Mouse (Mus musculus): ENCODE data around the gene Hs3st5.

DNA sequence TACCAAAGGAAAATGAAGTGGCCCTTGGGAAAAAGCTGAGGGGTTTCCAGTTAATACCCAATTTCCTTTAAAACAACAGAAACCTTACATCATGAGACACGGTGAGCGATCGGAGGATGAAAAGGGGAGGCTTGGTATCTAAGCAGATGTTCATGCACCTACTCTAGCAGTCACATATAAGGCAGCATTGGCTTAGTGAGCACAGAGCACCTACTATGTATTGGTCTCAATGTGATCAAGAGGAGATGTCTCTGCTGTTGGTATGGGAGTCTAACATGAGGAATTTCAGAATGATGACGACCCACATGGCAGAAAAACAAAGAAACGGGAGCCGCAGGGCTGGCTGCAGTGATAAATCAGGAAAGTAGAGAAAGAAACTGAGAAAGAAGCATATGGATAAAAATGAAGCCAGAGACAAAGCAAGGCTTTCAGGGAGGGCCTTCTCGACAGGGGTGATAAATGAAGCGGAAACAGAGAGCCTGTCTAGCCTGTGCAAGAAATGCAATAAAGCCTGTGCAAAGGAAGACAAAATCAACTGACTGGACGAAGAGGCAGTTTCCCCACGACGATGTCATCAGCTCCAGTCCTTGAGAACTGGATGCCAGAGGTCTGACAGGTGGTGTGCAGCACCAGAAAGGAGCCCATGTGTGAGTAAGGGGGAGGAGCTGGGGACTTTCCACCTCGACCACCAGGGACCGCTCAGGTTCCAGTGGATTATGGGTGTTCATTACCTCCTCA, 222.9 kb downstream of the Hs3st5 start:
- TF ChIP-seq POLR2A (IDR thresholded peaks at IDR 0.05; ENCODE audit: borderline replicate concordance, control insufficient read depth, low read depth, low read length) (no peak), CTCF (IDR thresholded peaks at IDR 0.05; ENCODE audit: control insufficient read depth, insufficient read depth, low read length) (no peak)

Measured in bone marrow, adult 2 months (tissue).